Mouse (Mus musculus) retina, postnatal 1 day (tissue): ENCODE measurements around the gene Ints11.
A peak's percentile ranks its signal among the peaks of the same experiment; 100 is the strongest.

ENCODE experiments used
- DNase-seq: peaks from one replicate; pipeline ENCODE4 v3.0.0-alpha.2; 2012

Ints11 gene

GRCm38 (mm10) chr4:155848434-155849095 is 20.8 kb upstream of the Ints11 start:
- DNase-seq, result no peak

GRCm38 (mm10) chr4:155849391-155849790 is 20.0 kb upstream of the Ints11 start:
- no peak for DNase-seq

- DNase-seq, result no peak
Measured at GRCm38 (mm10) chr4:155849792-155850451, 19.4 kb upstream of the Ints11 start.

GRCm38 (mm10) chr4:155851368-155851767 is 18.0 kb upstream of the Ints11 start:
- DNase-seq, result no peak

GRCm38 (mm10) chr4:155851951-155852411 is 17.4 kb upstream of the Ints11 start:
- DNase-seq, result no peak

GRCm38 (mm10) chr4:155853421-155853820 is 15.9 kb upstream of the Ints11 start:
- no peak for DNase-seq

GRCm38 (mm10) chr4:155854991-155855390 is 14.4 kb upstream of the Ints11 start:
- DNase-seq, result no peak

GRCm38 (mm10) chr4:155856071-155856470 is 13.3 kb upstream of the Ints11 start:
- no peak for DNase-seq

GRCm38 (mm10) chr4:155856881-155857280 is 12.5 kb upstream of the Ints11 start:
- no peak for DNase-seq

- DNase-seq, result peak; percentile 63
Measured at GRCm38 (mm10) chr4:155859318-155859717, 10.0 kb upstream of the Ints11 start.

- no peak for DNase-seq
Measured at GRCm38 (mm10) chr4:155861787-155862186, 7.6 kb upstream of the Ints11 start.

GRCm38 (mm10) chr4:155863001-155863400 is 6.3 kb upstream of the Ints11 start, which contains the start of gene Tas1r3:
Tas1r3 (minus strand) TSS chr4:155863362.
- no peak for DNase-seq

- DNase-seq, result no peak
Measured at GRCm38 (mm10) chr4:155868614-155869298, 590 bp upstream of the Ints11 start.

GRCm38 (mm10) chr4:155871404-155871803 is 2.1 kb downstream of the Ints11 start:
- no peak for DNase-seq

- DNase-seq, result no peak
Measured at GRCm38 (mm10) chr4:155883587-155883986, 14.2 kb downstream of the Ints11 start.

GRCm38 (mm10) chr4:155886330-155886729 is 17.0 kb downstream of the Ints11 start:
- no peak for DNase-seq

GRCm38 (mm10) chr4:155887674-155888073 is 18.3 kb downstream of the Ints11 start:
- no peak for DNase-seq

- no peak for DNase-seq
Measured at GRCm38 (mm10) chr4:155888181-155888580, 18.8 kb downstream of the Ints11 start.

GRCm38 (mm10) chr4:155889316-155889715 is 20.0 kb downstream of the Ints11 start:
- DNase-seq, result no peak

GRCm38 (mm10) chr4:155891011-155891471 is 21.7 kb downstream of the Ints11 start:
- no peak for DNase-seq

- DNase-seq, result peak; percentile 97
Measured at GRCm38 (mm10) chr4:155891551-155892001, 22.2 kb downstream of the Ints11 start, which contains the start of the genes Pusl1 and Acap3. Pusl1 (minus strand) TSS chr4:155891781. Acap3 (plus strand) TSS chr4:155891822.

- DNase-seq, result peak; percentile 92
Measured at GRCm38 (mm10) chr4:155892017-155892416, 22.7 kb downstream of the Ints11 start.

- peak; percentile 74 for DNase-seq
Measured at GRCm38 (mm10) chr4:155892438-155893211, 23.3 kb downstream of the Ints11 start.
